Mouse (Mus musculus) CD8-positive naive resting alpha-beta T cell, adult 2 months (primary cell): ENCODE measurements around the gene Fam50b.

Source experiments
- DNase-seq, 2 experiments: peaks; one replicate each; pipeline ENCODE4 v3.0.0; 2022; ENCODE audit warnings: low read depth in 2 of 2, low spot score in 2 of 2

Fam50b gene

DNA sequence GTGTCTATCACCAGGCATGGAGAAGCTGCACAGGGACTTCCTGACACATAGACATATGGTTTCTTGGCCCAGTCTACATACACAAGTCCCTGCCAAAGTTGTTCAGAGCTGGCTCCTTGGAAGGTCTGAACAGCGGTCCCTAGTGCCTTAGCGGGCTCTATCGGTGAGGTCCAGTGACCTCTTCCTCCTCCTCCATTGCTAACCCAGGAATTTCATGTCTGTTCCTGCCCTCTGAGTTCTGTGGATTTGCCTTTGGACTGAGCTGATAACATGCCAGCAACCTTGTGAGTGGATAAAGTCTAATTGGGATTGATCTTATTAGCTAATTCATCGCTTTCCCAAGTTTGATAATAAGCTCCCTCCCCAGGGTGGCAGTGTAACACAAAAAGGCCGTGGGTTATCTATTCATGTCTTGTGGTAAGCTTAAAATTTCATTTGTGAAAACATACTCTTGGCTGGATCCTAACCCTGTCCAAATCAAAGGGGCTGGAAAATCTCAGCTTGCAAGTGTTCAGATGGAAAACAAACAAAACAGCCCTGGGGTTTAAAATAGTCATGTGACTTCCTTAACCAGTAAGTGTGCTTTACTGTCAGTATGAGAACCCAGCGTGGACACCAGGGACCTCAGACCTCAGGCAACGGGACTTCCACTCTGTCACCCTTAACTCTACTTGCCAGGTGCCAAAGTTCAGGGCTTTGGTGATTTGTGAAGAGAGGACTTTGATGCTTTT, 3.5 kb downstream of the Fam50b start:
- DNase-seq = no peak

DNA sequence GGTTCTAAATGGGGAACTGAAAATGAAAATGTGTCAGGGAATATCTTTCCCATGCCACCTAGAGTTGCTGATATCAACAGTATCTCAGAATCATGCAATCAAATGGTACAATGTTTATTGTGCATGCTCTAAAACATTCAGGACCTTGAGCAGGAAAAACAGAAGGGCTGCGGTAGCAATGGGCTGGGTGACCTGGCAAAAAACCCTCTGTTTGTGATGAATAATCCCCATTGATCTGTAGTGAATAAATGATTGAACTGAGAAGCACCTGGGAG, 4.0 kb downstream of the Fam50b start:
- no peak for DNase-seq

DNA sequence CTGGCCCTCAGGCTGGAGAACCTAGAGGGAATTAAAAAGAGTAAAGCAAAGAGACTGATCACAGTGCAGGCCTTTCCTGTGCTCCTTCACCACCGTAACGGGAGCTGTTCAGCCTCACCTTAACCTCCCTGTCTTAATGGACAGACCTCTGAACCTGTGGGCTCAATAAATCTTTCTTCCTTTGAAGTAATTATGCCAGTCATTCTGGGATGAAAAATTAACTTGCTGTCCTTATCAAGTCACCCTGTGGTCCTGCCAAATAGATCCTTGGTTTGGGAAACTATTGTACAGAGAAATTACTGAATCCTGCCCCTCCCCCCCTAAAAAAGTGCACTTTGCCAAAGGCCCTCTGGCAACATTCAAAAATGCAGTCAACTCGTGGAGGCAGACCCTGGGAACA, 4.4 kb downstream of the Fam50b start:
- no peak for DNase-seq

DNA sequence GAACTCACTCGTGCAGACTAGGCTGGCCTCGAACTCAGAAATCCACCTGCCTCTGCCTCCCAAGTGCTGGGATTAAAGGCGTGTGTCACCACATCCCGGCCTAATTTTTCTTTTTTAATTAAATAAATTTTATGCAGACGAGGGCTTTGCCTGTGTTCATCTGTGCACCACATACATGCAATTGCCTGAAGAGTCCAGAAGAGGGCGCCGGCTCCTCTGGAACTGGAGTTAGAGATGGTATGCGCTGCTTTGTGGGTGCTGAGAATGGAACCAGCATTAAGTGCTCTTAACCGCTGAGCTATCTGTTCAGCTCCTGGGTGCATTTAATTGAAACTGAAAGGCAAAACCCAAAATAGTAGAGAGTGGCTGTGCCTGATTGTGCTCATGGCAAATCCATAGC, 6.6 kb downstream of the Fam50b start:
- no peak for DNase-seq

DNA sequence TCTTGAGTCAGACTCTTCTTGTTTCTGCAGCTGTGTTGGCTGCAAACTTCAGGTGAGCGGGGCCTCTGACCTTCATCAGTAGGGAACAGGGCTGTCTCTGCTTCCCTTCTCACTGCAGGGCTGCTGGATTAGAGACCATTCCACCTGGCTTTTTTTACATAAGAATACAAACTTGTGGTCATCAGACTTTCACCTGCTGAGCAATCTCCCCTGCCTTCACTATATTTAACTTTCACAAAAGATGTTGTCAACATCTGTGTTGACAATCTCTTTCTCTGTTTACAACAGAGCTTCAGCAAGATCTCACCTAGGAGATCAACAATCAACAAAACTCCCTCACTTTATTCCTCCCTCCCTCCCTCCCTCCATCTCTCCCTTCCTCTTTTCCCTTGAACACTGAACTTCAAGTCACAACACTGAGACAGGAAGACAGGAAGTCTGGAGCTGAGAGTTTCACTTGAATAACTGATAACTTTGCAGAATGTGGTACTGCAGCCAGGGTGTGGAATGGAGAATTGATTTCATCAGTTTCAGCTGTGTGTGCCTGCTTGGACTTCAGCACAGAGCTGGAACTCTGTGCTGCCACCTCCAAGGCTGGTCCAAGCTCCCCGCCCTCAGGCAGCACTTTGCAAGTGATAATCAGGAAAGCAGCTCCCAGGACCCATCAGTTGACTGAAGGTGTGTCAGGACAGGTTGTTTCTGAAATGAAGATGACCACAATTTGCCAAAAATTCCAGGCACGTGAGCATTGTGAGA, 7.3 kb downstream of the Fam50b start:
- no peak for DNase-seq

DNA sequence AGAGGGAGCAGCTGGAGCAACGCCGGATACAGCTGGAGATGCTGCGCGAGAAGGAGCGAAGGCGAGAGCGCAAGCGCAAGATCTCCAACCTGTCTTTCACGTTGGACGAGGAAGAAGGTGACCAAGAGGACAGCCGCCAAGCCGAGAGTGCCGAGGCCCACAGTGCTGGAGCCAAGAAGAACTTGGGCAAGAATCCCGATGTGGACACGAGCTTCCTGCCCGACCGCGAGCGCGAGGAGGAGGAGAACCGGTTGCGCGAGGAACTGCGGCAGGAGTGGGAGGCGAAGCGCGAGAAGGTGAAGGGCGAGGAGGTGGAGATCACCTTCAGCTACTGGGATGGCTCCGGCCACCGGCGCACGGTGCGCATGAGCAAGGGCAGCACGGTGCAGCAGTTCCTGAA, 12.2 kb downstream of the Fam50b start:
- DNase-seq = no peak

DNA sequence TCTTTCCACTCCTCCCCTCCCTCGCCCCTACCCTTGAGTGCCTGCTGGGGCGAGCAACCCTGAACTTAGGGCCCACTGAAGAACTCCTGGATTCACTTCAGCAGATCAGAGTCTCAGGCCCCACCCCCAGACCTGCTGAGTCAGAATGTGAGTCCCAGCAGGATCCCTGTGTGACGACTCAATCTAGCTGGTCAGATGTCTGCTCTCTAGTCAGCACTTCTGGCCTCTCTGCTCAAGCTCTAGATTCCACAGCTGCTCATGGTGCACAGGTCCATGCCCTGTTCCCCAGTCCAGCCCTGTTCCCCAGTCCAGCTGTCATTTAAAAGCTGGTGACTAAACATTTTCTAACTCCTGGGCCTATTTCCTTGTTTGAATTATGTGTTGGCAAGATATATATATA, 13.9 kb downstream of the Fam50b start:
- no peak for DNase-seq

DNA sequence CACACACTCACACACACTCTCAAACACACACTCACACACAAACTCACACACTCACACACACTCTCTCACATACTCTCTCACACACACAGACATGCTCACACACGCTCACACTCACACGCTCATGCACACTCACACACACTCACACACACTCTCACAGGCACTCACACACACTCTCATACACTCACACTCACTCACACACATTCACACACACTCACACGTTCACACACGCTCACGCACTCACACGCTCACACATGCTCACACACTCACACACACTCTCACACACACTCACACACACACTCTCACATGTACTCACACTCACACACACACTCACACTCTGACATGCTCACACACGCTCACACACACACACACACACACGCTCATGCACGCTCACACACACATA, 24.6 kb downstream of the Fam50b start:
- DNase-seq = no peak

DNA sequence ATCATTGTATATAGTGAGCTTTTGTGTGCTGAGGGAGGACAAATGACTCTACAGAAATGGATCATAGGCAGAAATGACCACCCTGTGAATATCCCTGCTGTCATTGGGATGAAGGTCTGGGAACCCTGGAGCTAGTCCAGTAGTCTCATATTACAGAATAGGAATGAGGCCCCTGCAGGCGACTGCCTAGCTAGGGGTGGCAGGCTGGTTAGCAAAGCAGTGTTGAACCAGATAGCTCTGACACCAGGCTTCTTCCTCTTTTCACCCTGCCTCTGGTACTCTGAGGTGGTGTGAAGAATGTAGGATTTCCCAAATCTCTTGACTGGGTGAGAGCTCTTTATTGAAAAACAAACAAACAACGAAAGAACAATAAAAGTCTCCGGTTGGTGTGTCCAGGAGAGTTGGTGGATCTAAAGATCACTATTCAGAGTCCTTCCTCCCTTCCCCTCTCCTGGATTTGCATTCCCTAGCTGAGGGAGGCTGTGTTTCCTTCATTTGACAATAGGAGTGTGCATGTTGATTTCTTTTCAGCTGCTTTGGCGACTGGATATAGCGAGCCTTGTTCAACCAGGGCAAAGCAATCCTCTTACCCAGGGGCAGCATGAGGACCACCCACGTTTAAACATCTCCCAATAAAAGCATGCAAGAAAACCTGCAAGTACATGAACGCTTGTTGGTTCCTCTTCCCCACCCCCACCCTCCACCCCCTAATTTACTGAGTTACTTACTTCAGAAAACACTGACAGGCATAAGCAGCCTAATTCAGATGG, 26.1 kb downstream of the Fam50b start:
- no peak for DNase-seq

DNA sequence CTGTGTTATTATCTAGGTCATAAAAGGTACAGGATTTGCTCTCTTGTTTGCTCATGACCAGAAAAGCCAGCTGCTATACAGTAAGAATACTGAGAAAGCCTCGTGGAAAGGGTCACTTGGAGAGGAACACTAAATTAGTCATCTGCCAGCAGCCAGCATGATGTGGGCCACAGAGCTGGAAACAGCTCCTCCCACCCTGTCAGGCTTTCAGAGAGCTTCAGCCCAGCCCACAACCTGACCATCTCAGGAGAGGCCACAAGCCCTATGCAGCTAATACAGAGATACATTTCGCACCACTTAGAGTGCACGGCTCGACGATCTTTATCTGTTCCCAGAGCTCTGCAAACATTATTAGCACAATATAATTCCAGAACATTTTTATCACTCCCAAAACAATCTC, 27.5 kb downstream of the Fam50b start:
- no peak for DNase-seq

DNA sequence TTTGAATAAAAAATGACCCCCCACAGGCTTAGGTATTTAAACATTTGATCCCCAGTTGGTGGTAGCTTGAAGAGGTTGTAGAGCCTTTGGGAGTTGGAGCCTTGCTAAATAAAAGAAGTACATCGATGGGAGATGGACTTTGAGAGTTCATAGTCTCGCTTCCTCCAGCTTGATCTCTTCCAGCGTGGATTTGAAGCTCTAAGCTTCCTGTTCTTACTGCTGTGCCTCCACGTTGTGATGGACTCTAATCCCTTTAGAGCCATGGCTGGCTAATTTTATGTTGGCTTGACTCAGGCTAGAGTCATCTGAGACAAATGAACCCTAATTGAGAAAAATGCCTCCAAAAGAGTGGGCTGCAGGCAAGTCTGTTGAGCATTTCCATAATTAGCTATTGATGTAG, 28.2 kb downstream of the Fam50b start:
- DNase-seq = no peak

DNA sequence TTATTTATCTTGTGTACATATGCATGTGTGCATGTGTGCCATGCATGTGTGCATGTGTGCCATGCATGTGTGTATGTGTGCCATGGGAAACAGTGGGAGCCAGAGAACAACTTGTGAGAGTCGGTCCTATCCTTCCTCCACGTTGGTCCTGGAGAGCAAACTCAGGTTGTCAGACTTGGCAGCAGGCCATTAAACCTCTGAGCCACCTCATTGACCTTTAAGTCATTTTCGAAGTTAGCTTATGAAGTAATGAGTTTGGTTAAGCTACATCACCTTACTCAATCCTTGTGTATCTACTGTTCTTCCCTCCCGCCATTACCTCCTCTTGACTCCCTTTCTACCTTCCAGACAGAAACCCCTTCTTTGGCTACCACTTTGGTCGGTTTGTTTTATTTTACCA, 30.6 kb downstream of the Fam50b start:
- DNase-seq = no peak

DNA sequence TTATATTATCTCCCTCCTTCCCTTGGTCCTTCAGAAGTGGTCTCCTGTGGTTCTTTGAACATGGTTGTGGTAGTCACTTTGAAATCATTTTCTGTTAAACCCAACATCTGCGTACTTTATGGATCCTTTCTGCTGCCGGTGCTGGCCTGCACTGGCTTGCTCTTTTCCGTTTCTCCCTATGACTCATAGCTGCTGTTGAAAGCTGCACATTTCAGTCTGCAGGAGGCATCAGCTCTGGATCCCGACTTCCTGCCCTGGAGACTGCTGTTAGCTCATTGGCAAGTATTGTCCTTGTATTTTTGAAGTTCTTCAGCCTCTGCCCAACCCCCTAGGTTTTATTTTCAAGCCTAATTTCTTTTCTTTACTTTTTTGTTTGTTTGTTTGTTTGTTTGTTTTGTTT, 31.9 kb downstream of the Fam50b start:
- no peak for DNase-seq

DNA sequence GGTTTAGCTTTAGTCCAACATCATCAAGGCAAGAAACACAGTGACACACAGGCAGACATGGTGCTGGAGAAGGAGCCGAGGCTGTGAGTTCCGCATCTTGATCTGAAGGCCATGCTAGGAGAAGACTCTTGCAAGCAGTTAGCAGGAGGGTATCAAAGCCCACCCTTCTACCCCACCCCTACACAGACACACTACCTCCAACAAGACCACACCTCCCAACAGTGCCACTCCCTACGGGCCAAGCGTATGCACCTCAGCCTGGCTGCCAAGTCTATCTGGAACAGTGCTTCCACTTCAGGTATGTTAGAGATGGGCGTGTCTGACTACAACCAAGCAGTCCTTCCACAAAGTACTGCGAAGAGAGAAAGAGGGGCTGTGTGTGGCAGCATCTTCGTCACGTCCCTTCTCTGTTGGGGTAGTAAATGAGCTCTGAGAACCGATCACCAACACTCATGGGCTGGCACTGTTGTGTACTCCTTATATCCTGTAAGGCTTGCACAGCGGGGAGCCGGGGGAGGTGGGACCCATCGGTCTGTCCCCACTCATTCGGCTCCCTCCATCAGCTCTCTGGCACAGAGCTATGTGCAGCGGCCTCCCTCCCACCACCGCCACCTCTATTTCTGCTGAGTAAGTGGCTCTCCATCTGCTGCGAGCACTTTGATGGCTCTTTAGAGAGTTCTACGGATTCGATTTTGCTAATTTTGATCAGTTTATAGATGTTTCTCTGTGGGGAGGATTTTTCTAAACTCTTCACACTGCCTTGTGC, 33.1 kb downstream of the Fam50b start:
- DNase-seq = no peak

DNA sequence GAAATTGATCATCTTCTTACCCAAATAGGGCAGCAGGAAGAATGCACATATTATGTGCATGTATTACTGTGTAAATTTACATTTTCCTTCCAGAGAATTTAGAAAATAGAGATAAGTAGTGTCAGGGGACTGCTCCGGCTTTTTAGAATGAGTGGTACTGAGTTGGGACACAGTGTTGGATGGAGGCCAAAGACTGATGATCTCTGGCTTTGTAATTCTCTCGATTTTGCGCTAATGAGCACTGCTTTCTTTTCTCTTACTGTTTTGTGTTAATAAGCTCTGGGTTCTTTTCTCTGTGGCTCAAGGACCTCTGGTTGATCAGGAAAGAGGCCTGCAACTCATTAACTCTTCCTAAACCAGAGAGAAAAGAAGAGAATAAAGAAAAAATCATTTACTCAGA, 42.1 kb downstream of the Fam50b start:
- no peak for DNase-seq

DNA sequence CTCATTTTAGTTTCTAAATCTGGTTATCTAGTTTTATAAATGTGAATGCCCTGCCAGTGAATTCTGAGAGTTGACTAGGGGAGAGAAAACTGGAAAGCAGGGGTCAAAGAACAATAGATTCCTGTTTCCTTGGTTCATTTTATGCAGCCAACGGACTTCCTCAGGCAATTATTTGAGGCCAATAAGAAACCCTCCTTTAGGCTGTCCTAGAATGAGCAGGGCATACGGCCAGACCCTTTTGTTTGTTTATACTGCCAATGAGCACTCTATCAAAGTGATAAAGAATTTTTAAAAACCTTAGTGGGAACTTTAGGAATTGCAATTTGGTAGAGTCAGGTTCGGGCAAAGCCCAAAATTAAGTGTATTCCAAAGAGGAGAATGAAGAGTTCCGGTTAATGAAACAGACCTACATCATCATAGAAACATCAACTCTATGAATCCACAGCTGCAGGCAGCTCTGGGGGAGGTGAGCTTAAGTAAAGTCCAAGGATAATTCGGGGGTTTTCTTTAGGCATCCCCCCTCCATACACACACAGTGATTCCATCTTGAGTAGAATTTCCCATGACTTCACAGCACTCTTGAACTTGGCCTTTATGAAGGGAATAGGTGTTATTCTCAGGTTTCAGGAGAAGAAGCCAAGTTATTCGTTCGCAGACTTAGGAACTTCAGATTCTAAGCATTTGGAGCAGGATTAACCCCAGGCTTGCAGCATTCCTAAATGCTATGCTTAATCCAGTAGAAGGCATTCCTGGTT, 46.4 kb downstream of the Fam50b start:
- DNase-seq = no peak

DNA sequence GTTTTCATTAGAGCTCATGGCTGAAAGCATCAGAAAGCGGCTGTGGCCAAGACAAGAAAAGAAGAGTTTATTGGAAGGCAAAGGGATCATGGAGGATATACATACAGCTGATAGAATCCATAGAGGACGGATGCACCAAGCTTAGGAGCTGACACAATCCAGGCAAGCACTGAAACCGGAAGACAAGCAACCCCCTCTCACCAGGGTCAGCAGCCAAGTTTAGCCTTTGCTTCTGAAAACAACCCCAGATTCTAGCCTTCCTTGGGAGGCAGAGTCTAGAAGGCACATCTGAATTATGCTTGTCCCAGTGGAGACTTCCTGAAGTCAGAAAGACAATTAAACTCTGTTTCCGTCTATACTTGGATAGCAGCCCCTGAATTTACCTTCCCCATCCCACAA, 47.0 kb downstream of the Fam50b start:
- no peak for DNase-seq

DNA sequence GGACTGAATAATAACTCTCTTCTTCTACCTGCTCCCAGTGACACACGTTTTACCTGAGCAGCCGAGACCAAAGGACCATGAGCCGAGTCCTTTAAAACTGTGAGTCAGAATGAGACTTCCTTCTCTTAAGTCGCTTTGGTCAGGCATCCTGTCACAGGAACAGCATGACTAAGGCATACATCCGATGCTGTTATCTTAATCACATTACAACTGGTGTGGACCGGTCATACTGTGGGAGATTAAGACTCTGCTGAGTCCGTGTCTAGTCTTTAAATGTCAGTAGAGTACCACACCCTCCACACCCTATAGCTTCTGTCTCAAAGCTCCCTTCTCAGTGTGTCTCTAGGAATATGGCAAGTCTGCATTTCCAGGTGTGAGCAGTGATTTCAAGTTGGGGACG, 50.2 kb downstream of the Fam50b start:
- DNase-seq = no peak

DNA sequence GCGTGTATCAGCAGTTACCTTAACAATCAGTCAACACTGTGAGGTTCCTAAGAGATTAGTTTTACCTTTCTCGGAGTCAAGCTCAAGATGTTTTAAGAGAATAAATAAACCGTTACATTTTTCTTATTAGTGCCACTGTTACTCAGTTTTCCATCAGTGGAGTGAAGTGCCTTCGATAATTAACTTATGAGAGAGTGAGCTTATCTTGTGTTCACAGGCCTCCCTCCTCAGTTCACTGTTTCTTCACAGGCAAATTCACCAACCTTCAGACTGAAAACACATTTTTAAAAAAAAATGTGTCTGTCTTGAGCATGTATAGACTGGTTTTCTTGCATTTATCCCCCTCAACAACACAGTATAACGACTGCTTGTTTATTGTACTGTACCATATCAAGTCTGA, 52.0 kb downstream of the Fam50b start:
- no peak for DNase-seq

DNA sequence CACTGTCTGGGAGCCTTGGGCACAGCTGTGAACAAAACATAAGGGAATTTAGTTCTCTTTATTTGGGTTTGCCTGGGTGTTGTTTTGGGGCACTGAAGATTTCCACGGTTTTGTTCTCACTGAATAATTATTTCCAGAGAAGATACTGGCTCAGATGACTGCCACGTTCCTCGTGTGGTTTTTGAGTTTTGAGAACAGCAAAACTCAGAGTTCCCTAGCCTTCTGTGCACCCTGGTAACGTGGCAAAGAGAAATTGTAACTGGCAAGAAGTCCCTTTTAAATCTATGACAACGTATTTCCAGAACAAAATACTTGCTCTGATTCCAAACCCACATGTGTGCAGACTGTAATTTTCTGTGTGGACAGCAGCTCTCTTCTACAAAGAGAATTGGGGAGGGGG, 52.9 kb downstream of the Fam50b start:
- no peak for DNase-seq
